Mouse (Mus musculus) layer of hippocampus, adult 9-10 months (tissue): Measurements from ENCODE around the gene Rbm20.

Experiments used
- DNase-seq: peaks from one replicate; pipeline ENCODE4 v3.0.0; 2022; ENCODE audit warnings: low spot score

Gene Rbm20

GRCm38 (mm10) chr19:53757432-53758109 is 80.5 kb downstream of the Rbm20 start:
- DNase-seq: no peak

- DNase-seq: no peak
Measured at GRCm38 (mm10) chr19:53758881-53759418, 81.8 kb downstream of the Rbm20 start.

- no peak for DNase-seq
Measured at GRCm38 (mm10) chr19:53760125-53761101, 83.3 kb downstream of the Rbm20 start.

- no peak for DNase-seq
Measured at GRCm38 (mm10) chr19:53762749-53763438, 85.8 kb downstream of the Rbm20 start.

- DNase-seq: no peak
Measured at GRCm38 (mm10) chr19:53764688-53765478, 87.8 kb downstream of the Rbm20 start.

GRCm38 (mm10) chr19:53768478-53768877 is 91.4 kb downstream of the Rbm20 start:
- peak; percentile 70 for DNase-seq

GRCm38 (mm10) chr19:53773937-53774640 is 97.0 kb downstream of the Rbm20 start:
- no peak for DNase-seq

GRCm38 (mm10) chr19:53774641-53775350 is 97.7 kb downstream of the Rbm20 start:
- no peak for DNase-seq

GRCm38 (mm10) chr19:53779402-53779801 is 102.3 kb downstream of the Rbm20 start:
- no peak for DNase-seq

GRCm38 (mm10) chr19:53779818-53780217 is 102.7 kb downstream of the Rbm20 start:
- no peak for DNase-seq

GRCm38 (mm10) chr19:53780752-53781602 is 103.9 kb downstream of the Rbm20 start:
- DNase-seq: no peak

GRCm38 (mm10) chr19:53781826-53782225 is 104.7 kb downstream of the Rbm20 start:
- DNase-seq: no peak

GRCm38 (mm10) chr19:53785352-53785751 is 108.2 kb downstream of the Rbm20 start:
- DNase-seq: no peak

GRCm38 (mm10) chr19:53786239-53786638 is 109.1 kb downstream of the Rbm20 start:
- no peak for DNase-seq

GRCm38 (mm10) chr19:53786836-53787235 is 109.7 kb downstream of the Rbm20 start:
- DNase-seq: no peak

GRCm38 (mm10) chr19:53788621-53789331 is 111.7 kb downstream of the Rbm20 start:
- DNase-seq: no peak

GRCm38 (mm10) chr19:53789571-53789970 is 112.5 kb downstream of the Rbm20 start:
- no peak for DNase-seq
